Mouse (Mus musculus) ES-E14 (cell line): ENCODE results near the gene Myct1. TPM values are rescaled to one million over a fixed set of nuclear protein-coding genes. Genes with fewer than 3 reads are reported as not detected.

ENCODE experiments used
- DNase-seq: peaks from one replicate; pipeline ENCODE4 v3.0.0-alpha.2; 2013; ENCODE audit warnings: low read depth, low spot score
- H3K27ac ChIP-seq: 2 replicates; pipeline ENCODE4 v1.5.1; 2012; ENCODE audit warnings: low read depth, mild to moderate bottlenecking, low read length, moderate library complexity, mixed read lengths; ENCODE audit not compliant: poor library complexity, insufficient read depth, severe bottlenecking
- H3K36me3 ChIP-seq: 2 replicates; pipeline ENCODE4 v1.6.1; 2012; ENCODE audit warnings: mild to moderate bottlenecking, low read length, moderate library complexity, mixed read lengths; ENCODE audit not compliant: control insufficient read depth, poor library complexity, insufficient read depth, severe bottlenecking
- H3K4me1 ChIP-seq, 2 experiments: fragments of 150-350 bp in 1 of 2; sonication (generic) in 1 of 2; 2 replicates each; pipeline ENCODE4 v1.6.1; 2012; ENCODE audit warnings: low read length in 2 of 2, mild to moderate bottlenecking in 1 of 2, mixed read lengths in 1 of 2; ENCODE audit not compliant: control insufficient read depth in 2 of 2, insufficient read depth in 2 of 2, poor library complexity in 1 of 2
- H3K4me3 ChIP-seq, 2 experiments: fragments of 150-350 bp in 1 of 2; sonication (generic) in 1 of 2; 2 replicates each; pipeline ENCODE4 v1.5.1; 2012; ENCODE audit warnings: low read length in 2 of 2, low read depth in 1 of 2, mild to moderate bottlenecking in 1 of 2, mixed read lengths in 1 of 2; ENCODE audit not compliant: insufficient read depth in 1 of 2, poor library complexity in 1 of 2, severe bottlenecking in 1 of 2
- H3K9ac ChIP-seq: 2 replicates; pipeline ENCODE4 v1.6.1; 2012; ENCODE audit warnings: low read depth, mild to moderate bottlenecking, low read length, mixed read lengths; ENCODE audit not compliant: poor library complexity, insufficient read depth, severe bottlenecking
- H3K9me3 ChIP-seq: fragments of 150-350 bp; sonication (generic); 2 replicates; pipeline ENCODE4 v1.6.1; 2012; ENCODE audit warnings: low read depth, mild to moderate bottlenecking, low read length; ENCODE audit not compliant: control insufficient read depth, insufficient read depth
- CHD2 ChIP-seq: IDR thresholded peaks from 2 replicates; pipeline ENCODE4 v1.6.1; 2014; ENCODE audit warnings: mild to moderate bottlenecking, low read depth, low read length, inconsistent platforms
- HCFC1 ChIP-seq: IDR thresholded peaks from 2 replicates; pipeline ENCODE4 v1.6.1; 2012; ENCODE audit warnings: low read length, inconsistent platforms, borderline replicate concordance; ENCODE audit not compliant: insufficient read depth
- MAFK ChIP-seq: IDR thresholded peaks from 2 replicates; pipeline ENCODE4 v1.6.1; 2014; ENCODE audit warnings: mild to moderate bottlenecking, low read depth, low read length, inconsistent platforms; ENCODE audit not compliant: insufficient read depth
- ZC3H11A ChIP-seq: IDR thresholded peaks from 2 replicates; pipeline ENCODE4 v1.6.1; 2012; ENCODE audit warnings: low read depth, mild to moderate bottlenecking, inconsistent platforms, low read length, borderline replicate concordance
- ZNF384 ChIP-seq: IDR thresholded peaks from 2 replicates; pipeline ENCODE4 v1.6.1; 2012; ENCODE audit warnings: low read depth, low read length, inconsistent platforms
- in situ Hi-C, 2 experiments: fragments of 600-800 bp; cut with MboI; formaldehyde crosslinking; loops; one replicate each; pipeline ENCODE4 v1.15.1; 2025; ENCODE audit warnings: low sequenced_read_pairs in 2 of 2, inconsistent platforms in 1 of 2; ENCODE audit not compliant: unreplicated experiment in 2 of 2
- total RNA-seq: library from RNA; depleted of rRNA; stranded (reverse); fragments of 300-350 nt; gene quantifications from 2 replicates; pipeline ENCODE4 v1.2.3, GENCODE M21; 2012

Myct1 gene
- total RNA-seq, 1 experiment, result not detected

GRCm38 (mm10) chr10:5550168-5551021 lies 43.2 kb upstream of the Myct1 start:
- TF ChIP-seq ZNF384 (no peak), HCFC1 (no peak), CHD2 (no peak), MAFK (no peak), ZC3H11A (no peak)
- peak overlapping the region; percentile 72 to 91 for H3K4me3 ChIP-seq
- H3K9ac ChIP-seq, result peak overlapping the region; percentile 60
- H3K4me1 ChIP-seq, result peaks cover 0 to 7% of the 10 kb centered on the region in 2 experiments; a peak in 1 of 4 replicates
- in situ Hi-C loops, result no loop called here
- peak; percentile 78 for DNase-seq
- no peaks in the 10 kb centered on the region; the same call in 1 of the 2 replicates for H3K9me3 ChIP-seq
- no peaks in the 10 kb centered on the region for H3K36me3 ChIP-seq
- no peak overlapping the region for H3K27ac ChIP-seq

GRCm38 (mm10) chr10:5551382-5551781 lies 42.2 kb upstream of the Myct1 start, which contains the start of gene Syne1:
Syne1 (minus strand) TSS chr10:5551482.
- no peak for DNase-seq
- Histone ChIP-seq H3K4me1 (peaks cover 0 to 7% of the 10 kb centered on the region in 2 experiments; a peak in 1 of 4 replicates), H3K36me3 (no peaks in the 10 kb centered on the region), H3K4me3 (peak within 1 kb of the TSS; percentile 72 to 91), H3K27ac (no peak within 1 kb of the TSS), H3K9me3 (no peaks in the 10 kb centered on the region; the same call in 1 of the 2 replicates), H3K9ac (peak within 1 kb of the TSS; percentile 60)
- in situ Hi-C loops, result no loop called here
- TF ChIP-seq ZNF384 (no peak), MAFK (no peak), HCFC1 (no peak)

GRCm38 (mm10) chr10:5554941-5555340 lies 38.6 kb upstream of the Myct1 start:
- no peak overlapping the region for H3K4me3 ChIP-seq
- H3K27ac ChIP-seq, result no peak overlapping the region
- TF ChIP-seq ZNF384, result no peak
- no peak for TF ChIP-seq HCFC1
- peak; percentile 12; the same call in 1 of the 2 replicates for TF ChIP-seq ZC3H11A
- H3K36me3 ChIP-seq, result no peaks in the 10 kb centered on the region
- H3K9me3 ChIP-seq, result no peaks in the 10 kb centered on the region
- no peak for DNase-seq
- no peak overlapping the region for H3K9ac ChIP-seq
- H3K4me1 ChIP-seq, result peaks cover 0 to 5% of the 10 kb centered on the region in 2 experiments; a peak in 2 of 4 replicates
- in situ Hi-C loops, result no loop called here

- H3K27ac ChIP-seq, result no peak overlapping the region
- H3K36me3 ChIP-seq, result no peaks in the 10 kb centered on the region
- no peak overlapping the region for H3K4me3 ChIP-seq
- TF ChIP-seq ZNF384, result no peak
- no peak for TF ChIP-seq HCFC1
- TF ChIP-seq ZC3H11A, result no peak
- no peak for TF ChIP-seq CHD2
- no peak for TF ChIP-seq MAFK
- in situ Hi-C loops, result no loop called here
- H3K4me1 ChIP-seq, result peaks cover 7 to 15% of the 10 kb centered on the region in 2 experiments
- H3K9me3 ChIP-seq, result no peaks in the 10 kb centered on the region
- no peak overlapping the region for H3K9ac ChIP-seq
- no peak for DNase-seq
Observed at GRCm38 (mm10) chr10:5558808-5559207, 34.8 kb upstream of the Myct1 start.

- TF ChIP-seq ZNF384, result no peak
- no peak for TF ChIP-seq CHD2
- no peak for TF ChIP-seq HCFC1
- no peak for TF ChIP-seq MAFK
- TF ChIP-seq ZC3H11A, result no peak
- H3K27ac ChIP-seq, result no peak overlapping the region; the same call in 1 of the 2 replicates
- DNase-seq, result no peak
- in situ Hi-C loops, result no loop called here
- peaks cover 7 to 22% of the 10 kb centered on the region in 2 experiments for H3K4me1 ChIP-seq
- H3K36me3 ChIP-seq, result no peaks in the 10 kb centered on the region
- no peak overlapping the region for H3K9ac ChIP-seq
- H3K4me3 ChIP-seq, result no peak overlapping the region
- no peaks in the 10 kb centered on the region for H3K9me3 ChIP-seq
Observed at GRCm38 (mm10) chr10:5560526-5560925, 33.0 kb upstream of the Myct1 start.
